Mouse (Mus musculus) E14TG2a.4 (cell line): ENCODE measurements around the gene Sec24b.

Experiments
- H3K27me3 ChIP-seq: 2 replicates; pipeline ENCODE4 v1.6.1; 2014; ENCODE audit warnings: low read length, control low read depth; ENCODE audit not compliant: insufficient read depth
- H3K36me3 ChIP-seq: 2 replicates; pipeline ENCODE4 v1.6.1; 2014; ENCODE audit warnings: low read length, control low read depth; ENCODE audit not compliant: insufficient read depth
- H3K4me1 ChIP-seq: replicated peaks from 2 replicates; pipeline ENCODE4 v1.6.1; 2014; ENCODE audit warnings: low read depth, low read length, control low read depth
- H3K4me3 ChIP-seq: replicated peaks from 2 replicates; pipeline ENCODE4 v1.5.1; 2014; ENCODE audit warnings: mild to moderate bottlenecking, low read length
- H3K9me3 ChIP-seq: 2 replicates; pipeline ENCODE4 v1.6.1; 2014; ENCODE audit warnings: low read length, control low read depth
- CTCF ChIP-seq: conservative IDR thresholded peaks from 2 replicates; pipeline ENCODE4 v1.5.1; 2014; ENCODE audit warnings: low read length
- NANOG ChIP-seq: IDR thresholded peaks from 2 replicates; pipeline ENCODE4 v1.6.1; 2014; ENCODE audit warnings: borderline replicate concordance, low read length, mixed read lengths
- POU5F1 ChIP-seq: IDR thresholded peaks from 2 replicates; pipeline ENCODE4 v1.6.1; 2014; ENCODE audit warnings: low read length, borderline replicate concordance

The Sec24b gene

GRCm38 (mm10) chr3:130086372-130087080 is 25.2 kb upstream of the Sec24b start:
- no peak overlapping the region for H3K4me3 ChIP-seq
- no peaks in the 10 kb centered on the region for H3K4me1 ChIP-seq
- no peak for TF ChIP-seq CTCF
- no peak for TF ChIP-seq POU5F1
- TF ChIP-seq NANOG: no peak
- peaks cover 9% of the 10 kb centered on the region for H3K9me3 ChIP-seq
- H3K36me3 ChIP-seq: no peaks in the 10 kb centered on the region
- H3K27me3 ChIP-seq: no peaks in the 10 kb centered on the region

- H3K4me1 ChIP-seq: no peaks in the 10 kb centered on the region
- H3K9me3 ChIP-seq: peaks cover 9% of the 10 kb centered on the region
- H3K27me3 ChIP-seq: no peaks in the 10 kb centered on the region
Measured at GRCm38 (mm10) chr3:130083312-130083711, 22.0 kb upstream of the Sec24b start.

GRCm38 (mm10) chr3:130080666-130081065 is 19.3 kb upstream of the Sec24b start:
- Histone ChIP-seq H3K36me3 (no peaks in the 10 kb centered on the region), H3K4me3 (no peak overlapping the region), H3K4me1 (no peaks in the 10 kb centered on the region), H3K27me3 (no peaks in the 10 kb centered on the region), H3K9me3 (peaks cover 14% of the 10 kb centered on the region)
- TF ChIP-seq CTCF: no peak
- TF ChIP-seq POU5F1: no peak
- no peak for TF ChIP-seq NANOG

More at GRCm38 (mm10) chr3:130083312-130083711, 22.0 kb upstream of the Sec24b start:
- no peak overlapping the region for H3K4me3 ChIP-seq
- H3K36me3 ChIP-seq: no peaks in the 10 kb centered on the region
- TF ChIP-seq POU5F1 (no peak), CTCF (no peak)

GRCm38 (mm10) chr3:130079794-130080193 is 18.4 kb upstream of the Sec24b start:
- Histone ChIP-seq H3K27me3 (no peaks in the 10 kb centered on the region), H3K9me3 (peaks cover 14% of the 10 kb centered on the region; the same call in 1 of the 2 replicates), H3K36me3 (no peaks in the 10 kb centered on the region), H3K4me1 (no peaks in the 10 kb centered on the region), H3K4me3 (no peak overlapping the region)
- TF ChIP-seq CTCF (peak; percentile 50), NANOG (no peak), POU5F1 (no peak)

- TF ChIP-seq CTCF: no peak
- TF ChIP-seq POU5F1: no peak
- TF ChIP-seq NANOG: no peak
- no peaks in the 10 kb centered on the region for H3K27me3 ChIP-seq
- peaks cover 23% of the 10 kb centered on the region for H3K9me3 ChIP-seq
- H3K4me3 ChIP-seq: no peak overlapping the region
- H3K4me1 ChIP-seq: no peaks in the 10 kb centered on the region
- H3K36me3 ChIP-seq: no peaks in the 10 kb centered on the region
Measured at GRCm38 (mm10) chr3:130077291-130077690, 15.9 kb upstream of the Sec24b start.

- peaks cover 6% of the 10 kb centered on the region for H3K4me1 ChIP-seq
- no peaks in the 10 kb centered on the region for H3K36me3 ChIP-seq
- TF ChIP-seq NANOG (no peak), CTCF (no peak), POU5F1 (no peak)
- H3K27me3 ChIP-seq: no peaks in the 10 kb centered on the region
- peaks cover 23% of the 10 kb centered on the region for H3K9me3 ChIP-seq
- no peak overlapping the region for H3K4me3 ChIP-seq
Measured at GRCm38 (mm10) chr3:130075746-130076145, 14.4 kb upstream of the Sec24b start.

GRCm38 (mm10) chr3:130073085-130073484 is 11.7 kb upstream of the Sec24b start:
- Histone ChIP-seq H3K9me3 (peaks cover 23% of the 10 kb centered on the region), H3K27me3 (peaks cover 7% of the 10 kb centered on the region; the same call in 1 of the 2 replicates)
- no peak for TF ChIP-seq POU5F1
- TF ChIP-seq NANOG: no peak
- no peak for TF ChIP-seq CTCF

GRCm38 (mm10) chr3:130071918-130072317 is 10.6 kb upstream of the Sec24b start:
- Histone ChIP-seq H3K27me3 (peaks cover 15% of the 10 kb centered on the region), H3K36me3 (no peaks in the 10 kb centered on the region)

More at GRCm38 (mm10) chr3:130073085-130073484, 11.7 kb upstream of the Sec24b start:
- H3K4me1 ChIP-seq: peaks cover 8% of the 10 kb centered on the region
- no peaks in the 10 kb centered on the region for H3K36me3 ChIP-seq
- no peak overlapping the region for H3K4me3 ChIP-seq

More at GRCm38 (mm10) chr3:130071918-130072317, 10.6 kb upstream of the Sec24b start:
- TF ChIP-seq CTCF: no peak
- no peak for TF ChIP-seq NANOG
- Histone ChIP-seq H3K4me3 (no peak overlapping the region), H3K4me1 (peaks cover 8% of the 10 kb centered on the region), H3K9me3 (peaks cover 23% of the 10 kb centered on the region)
